Mouse (Mus musculus): ENCODE measurements around the gene B230307C23Rik. TPM values are rescaled to one million over a fixed set of nuclear protein-coding genes. Genes with fewer than 3 reads are reported as not detected.

Gene B230307C23Rik
- polyA plus RNA-seq, 1 experiment from 2014 or later, result 24.2 TPM

GRCm38 (mm10) chr16:97960348-97960747, 36.8 kb upstream of the B230307C23Rik start:
- peaks cover 3% of the 10 kb centered on the region for H3K36me3 ChIP-seq (ENCODE audit: control insufficient read depth, insufficient read depth, low read length)
- H3K27me3 ChIP-seq (ENCODE audit: control insufficient read depth, insufficient read depth, low read length), result no peaks in the 10 kb centered on the region
- no peak overlapping the region for H3K9ac ChIP-seq (ENCODE audit: low read length)
- no peak overlapping the region for H3K4me3 ChIP-seq (ENCODE audit: low read depth, low read length)
- DNase-seq (ENCODE audit: low spot score) (no peak), ATAC-seq (ENCODE audit: insufficient read depth, low FRiP score, low TSS enrichment) (no peak)
- no peaks in the 10 kb centered on the region for H3K9me3 ChIP-seq (ENCODE audit: control insufficient read depth, low read length)
- no peak overlapping the region for H3K27ac ChIP-seq (ENCODE audit: low read depth, low read length)
- peaks cover 3% of the 10 kb centered on the region; the same call in 1 of the 2 replicates for H3K4me1 ChIP-seq (ENCODE audit: control insufficient read depth, insufficient read depth, low read length)
- WGBS, result 95% methylated on average over 3 of the region's 3 CpGs
- H3K4me2 ChIP-seq (ENCODE audit: low read depth), result no peak overlapping the region

- no peak for DNase-seq (ENCODE audit: low spot score)
- H3K9ac ChIP-seq (ENCODE audit: low read length), result peak overlapping the region; percentile 84
- peak overlapping the region; percentile 84 for H3K4me3 ChIP-seq (ENCODE audit: low read depth, low read length)
- no peaks in the 10 kb centered on the region for H3K9me3 ChIP-seq (ENCODE audit: control insufficient read depth, low read length)
- H3K4me2 ChIP-seq (ENCODE audit: low read depth), result peak overlapping the region; percentile 89
- no peaks in the 10 kb centered on the region for H3K27me3 ChIP-seq (ENCODE audit: control insufficient read depth, insufficient read depth, low read length)
- 8% methylated on average over 36 of the region's 36 CpGs for WGBS
- H3K36me3 ChIP-seq (ENCODE audit: control insufficient read depth, insufficient read depth, low read length), result no peaks in the 10 kb centered on the region
- peak overlapping the region; percentile 89 for H3K27ac ChIP-seq (ENCODE audit: low read depth, low read length)
- peaks cover 3% of the 10 kb centered on the region; the same call in 1 of the 2 replicates for H3K4me1 ChIP-seq (ENCODE audit: control insufficient read depth, insufficient read depth, low read length)
- peak; percentile 50 for ATAC-seq (ENCODE audit: insufficient read depth, low FRiP score, low TSS enrichment)
Measured at GRCm38 (mm10) chr16:97961381-97962150, 35.5 kb upstream of the B230307C23Rik start.

DNA sequence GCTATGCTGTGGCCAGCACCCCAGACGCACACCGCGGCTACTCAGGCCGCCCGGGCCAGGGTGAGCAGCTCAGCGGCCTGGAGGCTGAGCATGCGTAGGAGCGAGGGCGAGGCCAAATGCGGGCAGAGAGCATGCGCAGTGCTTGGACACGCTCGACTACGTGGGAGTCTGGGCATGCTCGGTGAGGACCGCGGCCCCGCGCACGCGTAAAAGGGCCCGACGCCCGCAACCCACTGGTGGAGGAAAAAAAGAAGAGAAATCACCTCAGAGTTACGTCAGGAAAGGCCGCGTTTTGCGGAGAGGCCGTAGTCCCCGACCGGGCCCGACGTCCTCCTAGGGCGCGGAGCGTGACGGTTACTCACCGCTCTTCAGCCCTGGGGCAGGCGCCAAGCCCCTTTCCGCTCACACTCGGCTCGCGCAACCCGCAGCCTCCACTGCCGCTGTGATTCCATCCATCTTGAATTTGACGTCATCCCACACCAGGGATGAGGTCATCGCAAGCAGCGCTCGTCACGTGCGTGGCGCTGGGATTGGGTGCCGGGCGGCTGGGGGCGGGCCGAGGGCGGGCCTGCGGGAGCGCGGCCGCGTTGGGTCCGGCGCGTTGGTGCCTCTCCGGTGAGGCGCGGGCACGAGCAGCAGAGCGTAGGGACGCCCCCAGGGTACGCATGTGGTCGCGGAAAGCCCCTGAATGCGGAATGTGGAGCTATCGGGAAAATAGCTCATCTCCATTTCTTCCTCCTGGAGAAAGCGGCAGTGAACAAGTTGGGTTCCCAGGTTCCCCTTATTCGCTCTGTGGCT, 34.8 kb upstream of the B230307C23Rik start, which contains the start of the genes C2cd2 and Zbtb21:
TSS of gene C2cd2 (minus strand) at position 448 of the 798 bp plus-strand sequence.
TSS of gene Zbtb21 (minus strand) at position 472 of the 798 bp plus-strand sequence.
- H3K4me2 ChIP-seq (ENCODE audit: low read depth), result peak within 1 kb of the TSS; percentile 89
- H3K9ac ChIP-seq (ENCODE audit: low read length), result peak within 1 kb of the TSS; percentile 84

GRCm38 (mm10) chr16:97963956-97964540, 33.1 kb upstream of the B230307C23Rik start:
- peaks cover 3% of the 10 kb centered on the region; the same call in 1 of the 2 replicates for H3K4me1 ChIP-seq (ENCODE audit: control insufficient read depth, insufficient read depth, low read length)
- ATAC-seq (ENCODE audit: insufficient read depth, low FRiP score, low TSS enrichment) (no peak), DNase-seq (ENCODE audit: low spot score) (no peak)
- H3K9ac ChIP-seq (ENCODE audit: low read length), result no peak overlapping the region
- no peaks in the 10 kb centered on the region for H3K9me3 ChIP-seq (ENCODE audit: control insufficient read depth, low read length)
- H3K4me3 ChIP-seq (ENCODE audit: low read depth, low read length), result no peak overlapping the region
- H3K27me3 ChIP-seq (ENCODE audit: control insufficient read depth, insufficient read depth, low read length), result no peaks in the 10 kb centered on the region
- no peaks in the 10 kb centered on the region for H3K36me3 ChIP-seq (ENCODE audit: control insufficient read depth, insufficient read depth, low read length)
- H3K27ac ChIP-seq (ENCODE audit: low read depth, low read length), result no peak overlapping the region
- 87% methylated on average over 3 of the region's 3 CpGs for WGBS
- no peak overlapping the region for H3K4me2 ChIP-seq (ENCODE audit: low read depth)

More for the DNA sequence above, 34.8 kb upstream of the B230307C23Rik start, which contains the start of the genes C2cd2 and Zbtb21:
- under 1% methylated on average over 77 of the region's 78 CpGs for WGBS
- DNase-seq (ENCODE audit: low spot score), result peak; percentile 97
- Histone ChIP-seq H3K9me3 (ENCODE audit: control insufficient read depth, low read length) (no peaks in the 10 kb centered on the region), H3K4me3 (ENCODE audit: low read depth, low read length) (peak within 1 kb of the TSS; percentile 84), H3K27ac (ENCODE audit: low read depth, low read length) (peak within 1 kb of the TSS; percentile 89), H3K27me3 (ENCODE audit: control insufficient read depth, insufficient read depth, low read length) (no peaks in the 10 kb centered on the region), H3K4me1 (ENCODE audit: control insufficient read depth, insufficient read depth, low read length) (peaks cover 3% of the 10 kb centered on the region; the same call in 1 of the 2 replicates), H3K36me3 (ENCODE audit: control insufficient read depth, insufficient read depth, low read length) (no peaks in the 10 kb centered on the region)
- ATAC-seq (ENCODE audit: insufficient read depth, low FRiP score, low TSS enrichment), result peak; percentile 99

DNA sequence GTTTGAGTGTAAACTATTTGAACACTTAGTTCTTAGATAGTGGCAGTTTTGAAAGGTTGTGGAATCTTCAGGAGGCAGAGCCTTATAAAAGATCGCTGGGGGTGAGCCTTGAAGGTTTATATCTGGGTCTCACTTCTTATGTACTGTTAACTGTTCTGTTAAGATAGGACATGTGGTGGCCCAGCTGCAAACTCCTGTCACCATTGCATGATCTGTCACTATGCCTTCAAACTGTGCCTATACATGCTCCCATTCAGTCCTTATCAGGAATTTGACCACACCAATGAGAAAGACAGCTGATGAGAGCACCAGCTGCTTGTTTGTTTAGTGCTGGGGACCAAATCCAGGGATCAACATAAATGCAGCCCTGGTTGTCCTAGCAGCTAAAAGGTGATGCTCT, 19.8 kb upstream of the B230307C23Rik start:
- ATAC-seq (ENCODE audit: insufficient read depth, low FRiP score, low TSS enrichment), result no peak
- 90% methylated on average over 1 of the region's 1 CpGs for WGBS
- H3K36me3 ChIP-seq (ENCODE audit: control insufficient read depth, insufficient read depth, low read length), result no peaks in the 10 kb centered on the region
- no peaks in the 10 kb centered on the region for H3K9me3 ChIP-seq (ENCODE audit: control insufficient read depth, low read length)
- no peak overlapping the region for H3K4me3 ChIP-seq (ENCODE audit: low read depth, low read length)
- DNase-seq (ENCODE audit: low spot score), result no peak
- no peak overlapping the region for H3K9ac ChIP-seq (ENCODE audit: low read length)
- no peak overlapping the region for H3K27ac ChIP-seq (ENCODE audit: low read depth, low read length)
- no peaks in the 10 kb centered on the region for H3K4me1 ChIP-seq (ENCODE audit: control insufficient read depth, insufficient read depth, low read length)
- H3K27me3 ChIP-seq (ENCODE audit: control insufficient read depth, insufficient read depth, low read length), result no peaks in the 10 kb centered on the region
- no peak overlapping the region for H3K4me2 ChIP-seq (ENCODE audit: low read depth)

- DNase-seq (ENCODE audit: low spot score), result no peak
- WGBS, result 88% methylated on average over 3 of the region's 3 CpGs
Measured at GRCm38 (mm10) chr16:97977722-97978121, 19.4 kb upstream of the B230307C23Rik start.

GRCm38 (mm10) chr16:97981362-97981761, 15.8 kb upstream of the B230307C23Rik start:
- no peak overlapping the region for H3K4me3 ChIP-seq (ENCODE audit: low read depth, low read length)
- H3K36me3 ChIP-seq (ENCODE audit: control insufficient read depth, insufficient read depth, low read length), result no peaks in the 10 kb centered on the region
- ATAC-seq (ENCODE audit: insufficient read depth, low FRiP score, low TSS enrichment) (no peak), DNase-seq (ENCODE audit: low spot score) (no peak)
- WGBS, result 83% methylated on average over 1 of the region's 1 CpGs
- H3K27me3 ChIP-seq (ENCODE audit: control insufficient read depth, insufficient read depth, low read length), result no peaks in the 10 kb centered on the region
- no peaks in the 10 kb centered on the region for H3K4me1 ChIP-seq (ENCODE audit: control insufficient read depth, insufficient read depth, low read length)
- no peak overlapping the region for H3K9ac ChIP-seq (ENCODE audit: low read length)
- H3K4me2 ChIP-seq (ENCODE audit: low read depth), result no peak overlapping the region
- no peaks in the 10 kb centered on the region for H3K9me3 ChIP-seq (ENCODE audit: control insufficient read depth, low read length)
- no peak overlapping the region for H3K27ac ChIP-seq (ENCODE audit: low read depth, low read length)

More at GRCm38 (mm10) chr16:97977722-97978121, 19.4 kb upstream of the B230307C23Rik start:
- Histone ChIP-seq H3K9me3 (ENCODE audit: control insufficient read depth, low read length) (no peaks in the 10 kb centered on the region), H3K27me3 (ENCODE audit: control insufficient read depth, insufficient read depth, low read length) (no peaks in the 10 kb centered on the region), H3K27ac (ENCODE audit: low read depth, low read length) (no peak overlapping the region), H3K9ac (ENCODE audit: low read length) (no peak overlapping the region), H3K36me3 (ENCODE audit: control insufficient read depth, insufficient read depth, low read length) (no peaks in the 10 kb centered on the region), H3K4me1 (ENCODE audit: control insufficient read depth, insufficient read depth, low read length) (no peaks in the 10 kb centered on the region), H3K4me2 (ENCODE audit: low read depth) (no peak overlapping the region), H3K4me3 (ENCODE audit: low read depth, low read length) (no peak overlapping the region)
- ATAC-seq (ENCODE audit: insufficient read depth, low FRiP score, low TSS enrichment), result no peak

DNA sequence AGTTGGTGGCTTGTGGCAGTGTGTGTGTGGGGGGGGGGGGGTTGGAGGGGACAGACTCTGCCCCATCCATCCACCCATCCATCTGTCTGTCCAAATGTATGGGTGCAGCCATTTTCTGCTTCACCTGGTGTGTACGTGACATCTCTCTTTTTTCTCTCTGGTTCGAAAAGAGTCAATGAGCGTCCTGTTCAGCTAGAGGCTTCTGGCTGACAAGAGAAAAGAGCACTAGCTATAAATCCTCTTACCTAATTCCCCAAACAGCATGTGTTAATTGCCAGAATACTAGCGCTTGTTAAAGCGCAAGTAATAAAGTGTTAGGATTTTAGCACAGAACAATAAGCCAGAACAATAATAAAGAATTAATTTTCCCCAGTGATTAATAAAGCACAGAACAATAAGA, 12.5 kb upstream of the B230307C23Rik start:
- ATAC-seq (ENCODE audit: insufficient read depth, low FRiP score, low TSS enrichment) (no peak), DNase-seq (ENCODE audit: low spot score) (no peak)
- 39% methylated on average over 5 of the region's 5 CpGs for WGBS
- Histone ChIP-seq H3K9me3 (ENCODE audit: control insufficient read depth, low read length) (no peaks in the 10 kb centered on the region), H3K27me3 (ENCODE audit: control insufficient read depth, insufficient read depth, low read length) (no peaks in the 10 kb centered on the region), H3K9ac (ENCODE audit: low read length) (no peak overlapping the region), H3K4me2 (ENCODE audit: low read depth) (no peak overlapping the region), H3K36me3 (ENCODE audit: control insufficient read depth, insufficient read depth, low read length) (no peaks in the 10 kb centered on the region), H3K4me1 (ENCODE audit: control insufficient read depth, insufficient read depth, low read length) (no peaks in the 10 kb centered on the region), H3K27ac (ENCODE audit: low read depth, low read length) (no peak overlapping the region), H3K4me3 (ENCODE audit: low read depth, low read length) (no peak overlapping the region)
